Mouse (Mus musculus) urinary bladder, adult 18-20 months (tissue): ENCODE measurements at regions not wholly inside any gene's neighbourhood (a gene's known extent, or its start where the extent isn't known, plus 50 kb on each side); places are given as distances from the start of the nearest gene placed in this dataset.

Experiments
- DNase-seq, 2 experiments: peaks; one replicate each; pipeline ENCODE4 v3.0.0; 2022; ENCODE audit warnings: low spot score in 2 of 2, mixed read lengths in 2 of 2

GRCm38 (mm10) chr17:87531411-87532157 is 84.8 kb upstream of the Calm2 start:
- peak in 1 of 2 experiments; percentile 68 for DNase-seq

- DNase-seq, result no peak
Measured at GRCm38 (mm10) chr17:87532158-87532545, 85.4 kb upstream of the Calm2 start.

GRCm38 (mm10) chr17:87532762-87533161 is 86.0 kb upstream of the Calm2 start:
- no peak for DNase-seq

GRCm38 (mm10) chr17:87549568-87549967 is 86.2 kb upstream of the Epcam start:
- no peak for DNase-seq

GRCm38 (mm10) chr17:87550518-87551164 is 85.1 kb upstream of the Epcam start:
- no peak for DNase-seq

GRCm38 (mm10) chr17:87554561-87554960 is 81.2 kb upstream of the Epcam start:
- no peak for DNase-seq

GRCm38 (mm10) chr17:87558419-87558818 is 77.4 kb upstream of the Epcam start:
- no peak for DNase-seq

- DNase-seq, result no peak
Measured at GRCm38 (mm10) chr17:87559641-87560040, 76.1 kb upstream of the Epcam start.

GRCm38 (mm10) chr17:87560923-87561322 is 74.9 kb upstream of the Epcam start:
- no peak for DNase-seq

- DNase-seq, result no peak
Measured at GRCm38 (mm10) chr17:87563375-87563774, 72.4 kb upstream of the Epcam start.

- no peak for DNase-seq
Measured at GRCm38 (mm10) chr17:87565631-87566030, 70.1 kb upstream of the Epcam start.

GRCm38 (mm10) chr17:87566296-87566695 is 69.5 kb upstream of the Epcam start:
- no peak for DNase-seq

- no peak for DNase-seq
Measured at GRCm38 (mm10) chr17:87566996-87567395, 68.8 kb upstream of the Epcam start.

GRCm38 (mm10) chr17:87567475-87567874 is 68.3 kb upstream of the Epcam start:
- DNase-seq, result no peak

- DNase-seq, result no peak
Measured at GRCm38 (mm10) chr17:87569981-87570380, 65.8 kb upstream of the Epcam start.

- no peak for DNase-seq
Measured at GRCm38 (mm10) chr17:87570676-87571344, 65.0 kb upstream of the Epcam start.

- DNase-seq, result peak; percentile 88 to 94
Measured at GRCm38 (mm10) chr17:87571345-87571932, 64.3 kb upstream of the Epcam start.

- DNase-seq, result no peak
Measured at GRCm38 (mm10) chr17:87583575-87583974, 52.2 kb upstream of the Epcam start.

- DNase-seq, result no peak
Measured at GRCm38 (mm10) chr17:87585355-87585754, 50.4 kb upstream of the Epcam start.
